9 mouse cellular contexts compared by ENCODE assay signal in genomic region chr16:18620601-18621361, GRCm38 (mm10). TPM values are rescaled to one million over a fixed set of nuclear protein-coding genes. Genes with fewer than 3 reads are reported as not detected.
DNase-seq lines count a peak whose midpoint lies in the region; ATAC-seq and TF ChIP-seq lines count a peak whose summit lies in the region.
"Had no signal": no experiment of that assay in that cellular context is flagged by ENCODE, and none has a peak within 500 bp of the region (broad histone marks: within the 10 kb centered on the region; RNA-seq: fewer than 3 reads in every experiment).

No protein-coding gene starts in this region.

- DNase-seq in kidney, postnatal 14 days = no peak
- peak in 1 of 2 experiments; percentile 55 for DNase-seq in layer of hippocampus, adult 2 months (ENCODE audit: low spot score in 2 of 2)
- DNase-seq in midbrain, postnatal 0 days (ENCODE audit: low spot score) = peak; percentile 68
- DNase-seq in thymus, postnatal 25 days = no peak
- no peak for DNase-seq in ovary, postnatal 14 days (ENCODE audit: low spot score)

- peak overlapping the region; percentile 46 for H3K4me3 ChIP-seq in kidney, embryonic 14.5 days (ENCODE audit: low read length)
- peak overlapping the region; percentile 16 for H3K4me3 ChIP-seq in brown adipose tissue, adult 24 weeks (ENCODE audit: insufficient read depth, low read depth, low read length)
- H3K4me3 ChIP-seq in layer of hippocampus, adult 2 months = peak overlapping the region; percentile 46
- H3K4me3 ChIP-seq in midbrain, postnatal 0 days (ENCODE audit: low read depth, low read length) = peak overlapping the region; percentile 30

- H3K27me3 ChIP-seq in kidney, embryonic 14.5 days (ENCODE audit: control insufficient read depth, insufficient read depth, low read length) = peaks cover 81% of the 10 kb centered on the region
- peaks cover 40% of the 10 kb centered on the region for H3K27me3 ChIP-seq in midbrain, postnatal 0 days (ENCODE audit: insufficient read depth, low read length)
- H3K27me3 ChIP-seq: Patski had no signal

- H3K4me2 ChIP-seq in kidney, embryonic 14.5 days (replicated peaks; ENCODE audit: low read depth, low read length) = peak overlapping the region; percentile 93
- H3K4me2 ChIP-seq in midbrain, postnatal 0 days (ENCODE audit: low read depth, low read length, poor library complexity, severe bottlenecking) = peak overlapping the region; percentile 63

- H3K27ac ChIP-seq in kidney, embryonic 14.5 days (ENCODE audit: low read depth, low read length) = no peak overlapping the region
- H3K27ac ChIP-seq in brown adipose tissue, adult 24 weeks (replicated peaks; ENCODE audit: low read depth, low read length) = no peak overlapping the region
- peak overlapping the region; percentile 91 for H3K27ac ChIP-seq in layer of hippocampus, adult 2 months
- H3K27ac ChIP-seq in midbrain, postnatal 0 days (ENCODE audit: low read depth, low read length) = no peak overlapping the region

- ATAC-seq in kidney, embryonic 14.5 days (ENCODE audit: low FRiP score, low TSS enrichment) = no peak
- ATAC-seq in frontal cortex, adult (ENCODE audit: low TSS enrichment) = peak; percentile 25
- peak; percentile 36 for ATAC-seq in midbrain, postnatal 0 days (ENCODE audit: low FRiP score)
- ATAC-seq: Patski had no signal

- WGBS in kidney, embryonic 14.5 days = under 1% methylated on average over 55 of the region's 74 CpGs
- WGBS in midbrain, postnatal 0 days = 9% methylated on average over 54 of the region's 74 CpGs

- H3K9ac ChIP-seq in kidney, embryonic 14.5 days (ENCODE audit: low read depth, low read length) = 0 out of 2 replicates have a peak overlapping the region, but pooled peaks have one; percentile 24
- peak overlapping the region; percentile 29; the same call in 1 of the 2 replicates for H3K9ac ChIP-seq in midbrain, postnatal 0 days (replicated peaks; ENCODE audit: low read length, poor library complexity, severe bottlenecking)

- no peak for TF ChIP-seq CTCF in layer of hippocampus, adult 2 months (conservative IDR thresholded peaks at IDR 0.05)
- TF ChIP-seq CTCF in midbrain, postnatal 0 days (IDR thresholded peaks at IDR 0.05) = no peak

- H3K36me3 ChIP-seq in kidney, embryonic 14.5 days (ENCODE audit: control insufficient read depth, insufficient read depth, low read length) = peaks cover 6% of the 10 kb centered on the region; the same call in 1 of the 2 replicates
- H3K36me3 ChIP-seq in midbrain, postnatal 0 days (ENCODE audit: insufficient read depth, low read length) = peaks cover 30% of the 10 kb centered on the region

- peaks cover 20% of the 10 kb centered on the region for H3K4me1 ChIP-seq in kidney, embryonic 14.5 days (ENCODE audit: control insufficient read depth, insufficient read depth, low read length)
- H3K4me1 ChIP-seq in brown adipose tissue, adult 24 weeks (ENCODE audit: control insufficient read depth, insufficient read depth, insufficient read length, low read length) = no peaks in the 10 kb centered on the region
- no peaks in the 10 kb centered on the region; the same call in 1 of the 2 replicates for H3K4me1 ChIP-seq in midbrain, postnatal 0 days (ENCODE audit: insufficient read depth, low read length)

- no peaks in the 10 kb centered on the region for H3K9me3 ChIP-seq in kidney, embryonic 14.5 days (ENCODE audit: control insufficient read depth, low read length)
- H3K9me3 ChIP-seq in midbrain, postnatal 0 days (ENCODE audit: low read length) = no peaks in the 10 kb centered on the region

RNA-seq across cellular contexts. Expression of gene Gp1bb, which starts 1.4 kb away (rescaled TPM):
- 1.1 and 1.6 TPM in 2 replicates for polyA plus RNA-seq in kidney, embryonic 14.5 days (2014; fragmentation: Nextera tagmentation; extraction: Ambion mirVana)
- 1.0 TPM in 1 of 2 replicates, not detected in the other for polyA plus RNA-seq in brown adipose tissue, adult 24 weeks (2012; ENCODE audit: insufficient read depth, insufficient read length, missing spikeins)
- total RNA-seq in layer of hippocampus, adult 2 months (2021) = 1 to 10 TPM; 1.0 to 1.4 TPM
- total RNA-seq in midbrain, postnatal 0 days (2014; rRNA removed) = 28.6 and 39.4 TPM in 2 replicates
- polyA plus RNA-seq in midbrain, postnatal 0 days (2015; fragmentation: Nextera tagmentation; extraction: Ambion mirVana) = 11.6 and 11.9 TPM in 2 replicates

RNA-seq across cellular contexts. Expression of gene Gm49601, which starts 5.4 kb away (rescaled TPM):
- 1.2 and 1.7 TPM in 2 replicates for polyA plus RNA-seq in kidney, embryonic 14.5 days (2014; fragmentation: Nextera tagmentation; extraction: Ambion mirVana)
- polyA plus RNA-seq in brown adipose tissue, adult 24 weeks (2012; ENCODE audit: insufficient read depth, insufficient read length, missing spikeins) = not detected in 2 replicates
- total RNA-seq in layer of hippocampus, adult 2 months (2021) = 100 to 1,000 TPM; 207 to 223 TPM
- total RNA-seq in midbrain, postnatal 0 days (2014; rRNA removed) = 14.2 and 33.6 TPM in 2 replicates
- 3.4 and 7.0 TPM in 2 replicates for polyA plus RNA-seq in midbrain, postnatal 0 days (2015; fragmentation: Nextera tagmentation; extraction: Ambion mirVana)

RNA-seq across cellular contexts. Expression of gene Sept5, which starts 9.0 kb away (rescaled TPM):
- polyA plus RNA-seq in kidney, embryonic 14.5 days (2014; fragmentation: Nextera tagmentation; extraction: Ambion mirVana) = 12.2 and 14.2 TPM in 2 replicates
- polyA plus RNA-seq in brown adipose tissue, adult 24 weeks (2012; ENCODE audit: insufficient read depth, insufficient read length, missing spikeins) = 3.3 and 7.1 TPM in 2 replicates
- total RNA-seq in layer of hippocampus, adult 2 months (2021) = 100 to 1,000 TPM; 560 to 619 TPM
- total RNA-seq in midbrain, postnatal 0 days (2014; rRNA removed) = 376 and 407 TPM in 2 replicates
- polyA plus RNA-seq in midbrain, postnatal 0 days (2015; fragmentation: Nextera tagmentation; extraction: Ambion mirVana) = 247 and 258 TPM in 2 replicates

RNA-seq across cellular contexts. Expression of gene Tbx1, which starts 30.3 kb away (rescaled TPM):
- 0.61 and 0.63 TPM in 2 replicates for polyA plus RNA-seq in kidney, embryonic 14.5 days (2014; fragmentation: Nextera tagmentation; extraction: Ambion mirVana)
- not detected in 2 replicates for polyA plus RNA-seq in brown adipose tissue, adult 24 weeks (2012; ENCODE audit: insufficient read depth, insufficient read length, missing spikeins)
- 1 to 10 TPM; 1.4 to 1.5 TPM for total RNA-seq in layer of hippocampus, adult 2 months (2021)
- 0.52 and 1.3 TPM in 2 replicates for total RNA-seq in midbrain, postnatal 0 days (2014; rRNA removed)
- 0.70 and 0.81 TPM in 2 replicates for polyA plus RNA-seq in midbrain, postnatal 0 days (2015; fragmentation: Nextera tagmentation; extraction: Ambion mirVana)

Comparison
In these comparisons a context has a peak if more than half of its experiments do, and no peak if none do; other contexts are left out.
1. RNA of gene Sept5, which starts 9.0 kb away (polyA plus RNA-seq): 247 to 258 TPM in midbrain, postnatal 0 days; 12.2 to 14.2 TPM in kidney, embryonic 14.5 days and 3.3 to 7.1 TPM in brown adipose tissue, adult 24 weeks; every median in the first group is over 10 times any median in the second.
2. Peak in every context shown above with its lines, with median percentiles within 50 percentile points of each other: H3K4me3 ChIP-seq.